Mouse (Mus musculus): ENCODE results near the gene Gemin5. TPM values are rescaled to one million over a fixed set of nuclear protein-coding genes. Genes with fewer than 3 reads are reported as not detected.
"Not testable (repeated sequence)": the region's sequence is repeated elsewhere in the genome, so short reads cannot be mapped to it uniquely, and the experiment has no call there.

The Gemin5 gene
- polyA plus RNA-seq (2012; rRNA removed), result 2.5 and 3.5 TPM in 2 replicates

- Histone ChIP-seq H3K27me3 (ENCODE audit: control insufficient read depth, insufficient read depth, low read length) (no peaks in the 10 kb centered on the region), H3K4me3 (ENCODE audit: low read depth, low read length) (peak within 1 kb of the TSS; percentile 99), H3K27ac (ENCODE audit: insufficient read depth, low read depth, low read length) (no peak within 1 kb of the TSS), H3K4me1 (ENCODE audit: control insufficient read depth, insufficient read depth, insufficient read length, low read length) (peaks cover 2% of the 10 kb centered on the region; the same call in 1 of the 2 replicates), H3K36me3 (ENCODE audit: control insufficient read depth, insufficient read depth, low read length) (peaks cover 10% of the 10 kb centered on the region)
- under 1% methylated on average over 71 of the region's 71 CpGs for WGBS
- TF ChIP-seq POLR2A (IDR thresholded peaks at IDR 0.05; ENCODE audit: low read depth, low read length) (peak; percentile 37; the same call in 1 of the 2 replicates), CTCF (IDR thresholded peaks at IDR 0.05; ENCODE audit: extremely low read depth, insufficient read length, insufficient replicate concordance, low read depth, low read length) (no peak)
These were observed at the start of gene Gemin5 for GRCm38 (mm10) chr11:58168167-58168915. Gemin5 (minus strand) TSS chr11:58168539.

- Histone ChIP-seq H3K27ac (ENCODE audit: insufficient read depth, low read depth, low read length) (no peak overlapping the region), H3K4me1 (ENCODE audit: control insufficient read depth, insufficient read depth, insufficient read length, low read length) (peaks cover 16% of the 10 kb centered on the region), H3K27me3 (ENCODE audit: control insufficient read depth, insufficient read depth, low read length) (no peaks in the 10 kb centered on the region), H3K36me3 (ENCODE audit: control insufficient read depth, insufficient read depth, low read length) (peaks cover 22% of the 10 kb centered on the region), H3K4me3 (ENCODE audit: low read depth, low read length) (no peak overlapping the region)
- WGBS, result 72% methylated on average over 6 of the region's 6 CpGs
- TF ChIP-seq CTCF (IDR thresholded peaks at IDR 0.05; ENCODE audit: extremely low read depth, insufficient read length, insufficient replicate concordance, low read depth, low read length) (no peak), POLR2A (IDR thresholded peaks at IDR 0.05; ENCODE audit: low read depth, low read length) (no peak)
These were observed 48.5 kb upstream of the Gemin5 start for GRCm38 (mm10) chr11:58216823-58217222.

- peaks cover 21% of the 10 kb centered on the region for H3K36me3 ChIP-seq (ENCODE audit: control insufficient read depth, insufficient read depth, low read length)
- TF ChIP-seq POLR2A (IDR thresholded peaks at IDR 0.05; ENCODE audit: low read depth, low read length), result no peak
- TF ChIP-seq CTCF (IDR thresholded peaks at IDR 0.05; ENCODE audit: extremely low read depth, insufficient read length, insufficient replicate concordance, low read depth, low read length), result no peak
- WGBS, result 49% methylated on average over 5 of the region's 5 CpGs
- H3K27me3 ChIP-seq (ENCODE audit: control insufficient read depth, insufficient read depth, low read length), result no peaks in the 10 kb centered on the region
- peaks cover 19% of the 10 kb centered on the region for H3K4me1 ChIP-seq (ENCODE audit: control insufficient read depth, insufficient read depth, insufficient read length, low read length)
- H3K27ac ChIP-seq (ENCODE audit: insufficient read depth, low read depth, low read length), result no peak overlapping the region
- peak overlapping the region; percentile 64 for H3K4me3 ChIP-seq (ENCODE audit: low read depth, low read length)
These were observed 47.5 kb upstream of the Gemin5 start for GRCm38 (mm10) chr11:58215814-58216213.

- H3K4me3 ChIP-seq (ENCODE audit: low read depth, low read length), result peak overlapping the region; percentile 81
- peak overlapping the region; percentile 45 for H3K27ac ChIP-seq (ENCODE audit: insufficient read depth, low read depth, low read length)
- not testable (repeated sequence) for H3K27me3 ChIP-seq (ENCODE audit: control insufficient read depth, insufficient read depth, low read length)
- H3K4me1 ChIP-seq (ENCODE audit: control insufficient read depth, insufficient read depth, insufficient read length, low read length), result peaks cover 21% of the 10 kb centered on the region
- 2% methylated on average over 2 of the region's 3 CpGs for WGBS
- H3K36me3 ChIP-seq (ENCODE audit: control insufficient read depth, insufficient read depth, low read length), result peaks cover 14% of the 10 kb centered on the region
These were observed 46.7 kb upstream of the Gemin5 start for GRCm38 (mm10) chr11:58215049-58215430.

GRCm38 (mm10) chr11:58214391-58215048, 46.2 kb upstream of the Gemin5 start:
- peaks cover 9% of the 10 kb centered on the region for H3K36me3 ChIP-seq (ENCODE audit: control insufficient read depth, insufficient read depth, low read length)
- peak overlapping the region; percentile 81 for H3K4me3 ChIP-seq (ENCODE audit: low read depth, low read length)
- H3K4me1 ChIP-seq (ENCODE audit: control insufficient read depth, insufficient read depth, insufficient read length, low read length), result peaks cover 21% of the 10 kb centered on the region
- peak overlapping the region; percentile 90 for H3K27ac ChIP-seq (ENCODE audit: insufficient read depth, low read depth, low read length)
- WGBS, result 15% methylated on average over 17 of the region's 17 CpGs
- no peaks in the 10 kb centered on the region for H3K27me3 ChIP-seq (ENCODE audit: control insufficient read depth, insufficient read depth, low read length)
- no peak for TF ChIP-seq CTCF (IDR thresholded peaks at IDR 0.05; ENCODE audit: extremely low read depth, insufficient read length, insufficient replicate concordance, low read depth, low read length)
- peak; percentile 29; the same call in 1 of the 2 replicates for TF ChIP-seq POLR2A (IDR thresholded peaks at IDR 0.05; ENCODE audit: low read depth, low read length)

- TF ChIP-seq POLR2A (IDR thresholded peaks at IDR 0.05; ENCODE audit: low read depth, low read length), result no peak
- no peak for TF ChIP-seq CTCF (IDR thresholded peaks at IDR 0.05; ENCODE audit: extremely low read depth, insufficient read length, insufficient replicate concordance, low read depth, low read length)
- WGBS, result 84% methylated on average over 7 of the region's 7 CpGs
- peaks cover 2% of the 10 kb centered on the region for H3K36me3 ChIP-seq (ENCODE audit: control insufficient read depth, insufficient read depth, low read length)
- no peaks in the 10 kb centered on the region for H3K27me3 ChIP-seq (ENCODE audit: control insufficient read depth, insufficient read depth, low read length)
- H3K27ac ChIP-seq (ENCODE audit: insufficient read depth, low read depth, low read length), result no peak overlapping the region
- peaks cover 18% of the 10 kb centered on the region for H3K4me1 ChIP-seq (ENCODE audit: control insufficient read depth, insufficient read depth, insufficient read length, low read length)
- no peak overlapping the region for H3K4me3 ChIP-seq (ENCODE audit: low read depth, low read length)
These were observed 45.5 kb upstream of the Gemin5 start for GRCm38 (mm10) chr11:58213673-58214342.

- 53% methylated on average over 2 of the region's 2 CpGs for WGBS
- H3K4me1 ChIP-seq (ENCODE audit: control insufficient read depth, insufficient read depth, insufficient read length, low read length), result peaks cover 8% of the 10 kb centered on the region; the same call in 1 of the 2 replicates
- no peak overlapping the region for H3K4me3 ChIP-seq (ENCODE audit: low read depth, low read length)
- no peaks in the 10 kb centered on the region for H3K27me3 ChIP-seq (ENCODE audit: control insufficient read depth, insufficient read depth, low read length)
- TF ChIP-seq CTCF (IDR thresholded peaks at IDR 0.05; ENCODE audit: extremely low read depth, insufficient read length, insufficient replicate concordance, low read depth, low read length) (no peak), POLR2A (IDR thresholded peaks at IDR 0.05; ENCODE audit: low read depth, low read length) (no peak)
- H3K27ac ChIP-seq (ENCODE audit: insufficient read depth, low read depth, low read length), result no peak overlapping the region
- H3K36me3 ChIP-seq (ENCODE audit: control insufficient read depth, insufficient read depth, low read length), result peaks cover 4% of the 10 kb centered on the region
These were observed 43.3 kb upstream of the Gemin5 start for GRCm38 (mm10) chr11:58211682-58212067.

Data from small intestine, adult 2 months (tissue).